Mouse (Mus musculus): ENCODE results near the gene Dusp13. TPM values are rescaled to one million over a fixed set of nuclear protein-coding genes. Genes with fewer than 3 reads are reported as not detected.
A peak's percentile ranks its signal among the peaks of the same experiment; 100 is the strongest.

The Dusp13 gene
- polyA plus RNA-seq, 1 experiment = 961 TPM

GRCm38 (mm10) chr14:21763736-21764135, 12.8 kb upstream of the Dusp13 start:
- Histone ChIP-seq H3K4me1 (ENCODE audit: control insufficient read depth, insufficient read depth, low read length) (peaks cover 2% of the 10 kb centered on the region), H3K27me3 (ENCODE audit: control insufficient read depth, insufficient read depth, low read length) (no peaks in the 10 kb centered on the region), H3K27ac (ENCODE audit: control insufficient read depth, insufficient read depth, low read depth, low read length) (no peak overlapping the region), H3K4me3 (ENCODE audit: control insufficient read depth, low read depth, low read length) (no peak overlapping the region), H3K36me3 (ENCODE audit: control insufficient read depth, insufficient read depth, low read length) (no peaks in the 10 kb centered on the region)
- no peak for TF ChIP-seq POLR2A (IDR thresholded peaks at IDR 0.05; ENCODE audit: control insufficient read depth, low read depth, low read length)
- no peak for TF ChIP-seq CTCF (IDR thresholded peaks at IDR 0.05; ENCODE audit: control insufficient read depth, insufficient read depth, insufficient replicate concordance, low read depth, low read length)

GRCm38 (mm10) chr14:21761560-21761959, 10.6 kb upstream of the Dusp13 start:
- H3K4me3 ChIP-seq (ENCODE audit: control insufficient read depth, low read depth, low read length) = no peak overlapping the region
- TF ChIP-seq CTCF (IDR thresholded peaks at IDR 0.05; ENCODE audit: control insufficient read depth, insufficient read depth, insufficient replicate concordance, low read depth, low read length) (no peak), POLR2A (IDR thresholded peaks at IDR 0.05; ENCODE audit: control insufficient read depth, low read depth, low read length) (no peak)
- no peak overlapping the region for H3K27ac ChIP-seq (ENCODE audit: control insufficient read depth, insufficient read depth, low read depth, low read length)
- peaks cover 2% of the 10 kb centered on the region for H3K4me1 ChIP-seq (ENCODE audit: control insufficient read depth, insufficient read depth, low read length)
- H3K36me3 ChIP-seq (ENCODE audit: control insufficient read depth, insufficient read depth, low read length) = no peaks in the 10 kb centered on the region
- H3K27me3 ChIP-seq (ENCODE audit: control insufficient read depth, insufficient read depth, low read length) = no peaks in the 10 kb centered on the region

- no peak for TF ChIP-seq CTCF (IDR thresholded peaks at IDR 0.05; ENCODE audit: control insufficient read depth, insufficient read depth, insufficient replicate concordance, low read depth, low read length)
- no peak for TF ChIP-seq POLR2A (IDR thresholded peaks at IDR 0.05; ENCODE audit: control insufficient read depth, low read depth, low read length)
Observed at GRCm38 (mm10) chr14:21753367-21753766, 2.4 kb upstream of the Dusp13 start.

GRCm38 (mm10) chr14:21752411-21752810, 1.4 kb upstream of the Dusp13 start:
- H3K27ac ChIP-seq (ENCODE audit: control insufficient read depth, insufficient read depth, low read depth, low read length) = no peak overlapping the region
- TF ChIP-seq CTCF (IDR thresholded peaks at IDR 0.05; ENCODE audit: control insufficient read depth, insufficient read depth, insufficient replicate concordance, low read depth, low read length) (no peak), POLR2A (IDR thresholded peaks at IDR 0.05; ENCODE audit: control insufficient read depth, low read depth, low read length) (no peak)
- H3K4me3 ChIP-seq (ENCODE audit: control insufficient read depth, low read depth, low read length) = no peak overlapping the region
- H3K27me3 ChIP-seq (ENCODE audit: control insufficient read depth, insufficient read depth, low read length) = no peaks in the 10 kb centered on the region
- H3K36me3 ChIP-seq (ENCODE audit: control insufficient read depth, insufficient read depth, low read length) = no peaks in the 10 kb centered on the region
- peaks cover 11% of the 10 kb centered on the region for H3K4me1 ChIP-seq (ENCODE audit: control insufficient read depth, insufficient read depth, low read length)

More at GRCm38 (mm10) chr14:21753367-21753766, 2.4 kb upstream of the Dusp13 start:
- H3K4me3 ChIP-seq (ENCODE audit: control insufficient read depth, low read depth, low read length) = no peak overlapping the region
- peaks cover 7% of the 10 kb centered on the region for H3K4me1 ChIP-seq (ENCODE audit: control insufficient read depth, insufficient read depth, low read length)
- H3K36me3 ChIP-seq (ENCODE audit: control insufficient read depth, insufficient read depth, low read length) = no peaks in the 10 kb centered on the region
- H3K27me3 ChIP-seq (ENCODE audit: control insufficient read depth, insufficient read depth, low read length) = no peaks in the 10 kb centered on the region
- H3K27ac ChIP-seq (ENCODE audit: control insufficient read depth, insufficient read depth, low read depth, low read length) = no peak overlapping the region

- H3K27me3 ChIP-seq (ENCODE audit: control insufficient read depth, insufficient read depth, low read length) = no peaks in the 10 kb centered on the region
- TF ChIP-seq POLR2A (IDR thresholded peaks at IDR 0.05; ENCODE audit: control insufficient read depth, low read depth, low read length) = peak; percentile 80
- no peak for TF ChIP-seq CTCF (IDR thresholded peaks at IDR 0.05; ENCODE audit: control insufficient read depth, insufficient read depth, insufficient replicate concordance, low read depth, low read length)
- peak within 1 kb of the TSS; percentile 98 for H3K4me3 ChIP-seq (ENCODE audit: control insufficient read depth, low read depth, low read length)
- no peaks in the 10 kb centered on the region for H3K36me3 ChIP-seq (ENCODE audit: control insufficient read depth, insufficient read depth, low read length)
- H3K4me1 ChIP-seq (ENCODE audit: control insufficient read depth, insufficient read depth, low read length) = peaks cover 13% of the 10 kb centered on the region
- H3K27ac ChIP-seq (ENCODE audit: control insufficient read depth, insufficient read depth, low read depth, low read length) = peak within 1 kb of the TSS; percentile 83
Observed at GRCm38 (mm10) chr14:21750008-21750880, 737 bp downstream of the Dusp13 start, which contains the start of gene Samd8. Gene Samd8, plus strand, starts transcription at chr14:21750531.

GRCm38 (mm10) chr14:21748142-21748870, 2.7 kb downstream of the Dusp13 start:
- Histone ChIP-seq H3K36me3 (ENCODE audit: control insufficient read depth, insufficient read depth, low read length) (no peaks in the 10 kb centered on the region), H3K27ac (ENCODE audit: control insufficient read depth, insufficient read depth, low read depth, low read length) (no peak overlapping the region), H3K4me1 (ENCODE audit: control insufficient read depth, insufficient read depth, low read length) (peaks cover 11% of the 10 kb centered on the region), H3K4me3 (ENCODE audit: control insufficient read depth, low read depth, low read length) (no peak overlapping the region), H3K27me3 (ENCODE audit: control insufficient read depth, insufficient read depth, low read length) (no peaks in the 10 kb centered on the region)
- TF ChIP-seq POLR2A (IDR thresholded peaks at IDR 0.05; ENCODE audit: control insufficient read depth, low read depth, low read length) = no peak
- TF ChIP-seq CTCF (IDR thresholded peaks at IDR 0.05; ENCODE audit: control insufficient read depth, insufficient read depth, insufficient replicate concordance, low read depth, low read length) = 0 out of 2 replicates have a peak, but pooled peaks have one; percentile 16
